In the genomic region with DNA sequence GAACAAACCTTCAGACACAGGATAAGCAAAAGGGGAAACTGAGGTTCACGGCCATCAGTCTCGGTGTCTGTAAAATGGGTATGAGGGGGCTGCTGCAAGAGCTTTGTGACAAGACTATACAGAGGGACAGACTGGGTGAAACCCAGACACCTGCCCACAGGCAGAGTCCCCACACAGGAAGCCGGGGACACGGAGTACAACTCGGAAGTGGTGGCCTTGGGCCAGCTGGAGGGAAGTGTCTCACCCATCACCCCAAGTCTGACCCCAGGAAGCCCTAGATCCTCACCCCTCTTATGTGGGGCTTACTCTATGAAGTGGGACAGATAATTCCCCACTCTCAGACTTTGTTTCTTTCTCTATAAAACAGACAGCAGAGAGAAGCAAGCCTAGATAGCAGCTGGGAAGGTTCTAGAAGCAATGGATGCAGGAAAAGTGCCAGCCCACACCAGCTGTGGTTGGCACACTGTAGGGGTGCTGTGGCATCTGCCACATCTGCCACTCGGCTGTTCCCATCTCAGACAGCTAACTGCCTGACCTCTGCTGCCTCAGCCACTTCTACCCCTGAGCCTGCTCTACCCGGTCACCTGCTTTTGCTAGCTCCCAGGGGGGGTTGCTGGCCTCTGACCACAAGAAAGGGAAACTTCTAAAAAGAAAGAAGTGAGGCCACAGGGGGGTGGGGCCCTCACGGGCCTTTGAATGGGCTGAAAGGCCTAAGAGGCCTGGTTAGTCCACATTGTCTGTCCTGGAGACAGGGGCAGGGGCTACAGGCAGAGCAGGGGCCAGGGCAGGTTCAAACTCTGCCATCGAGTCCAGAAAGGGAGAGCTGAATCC, we compare ENCODE assay signal across 8 mouse cellular contexts. TPM values are rescaled to one million over a fixed set of nuclear protein-coding genes. Genes with fewer than 3 reads are reported as not detected.
DNase-seq lines count a peak whose midpoint lies in the region; ATAC-seq lines count a peak whose summit lies in the region.

No protein-coding gene starts in this region.

- H3K4me2 ChIP-seq in kidney, embryonic 16.5 days (replicated peaks; ENCODE audit: low read depth, low read length): peak overlapping the region; percentile 67
- H3K4me2 ChIP-seq in limb, embryonic 15.5 days: peak overlapping the region; percentile 93; the same call in 1 of the 2 replicates
- H3K4me2 ChIP-seq in stomach, embryonic 15.5 days: peak overlapping the region; percentile 96

- H3K36me3 ChIP-seq in kidney, embryonic 16.5 days (ENCODE audit: insufficient read depth, low read length): no peaks in the 10 kb centered on the region
- H3K36me3 ChIP-seq in limb, embryonic 15.5 days: no peaks in the 10 kb centered on the region
- no peaks in the 10 kb centered on the region for H3K36me3 ChIP-seq in stomach, embryonic 15.5 days

- peak overlapping the region; percentile 73 for H3K4me3 ChIP-seq in kidney, embryonic 16.5 days (ENCODE audit: low read length)
- H3K4me3 ChIP-seq in limb, embryonic 15.5 days: no peak overlapping the region
- H3K4me3 ChIP-seq in stomach, embryonic 15.5 days (replicated peaks): 0 out of 2 replicates have a peak overlapping the region, but pooled peaks have one; percentile 54

- H3K4me1 ChIP-seq in kidney, embryonic 16.5 days (ENCODE audit: insufficient read depth, low read length): peaks cover 70% of the 10 kb centered on the region
- peaks cover 45% of the 10 kb centered on the region for H3K4me1 ChIP-seq in limb, embryonic 15.5 days
- peaks cover 38% of the 10 kb centered on the region for H3K4me1 ChIP-seq in stomach, embryonic 15.5 days

- no peak for DNase-seq in kidney, adult 9 months
- peak; percentile 67 for DNase-seq in embryo, embryonic 10.5 days (ENCODE audit: low spot score)
- DNase-seq in urinary bladder, postnatal 25 days (ENCODE audit: low spot score): no peak
- no peak for DNase-seq in heart, postnatal 10 days
- DNase-seq in layer of hippocampus, postnatal 36 days: no peak

- H3K9me3 ChIP-seq in kidney, embryonic 16.5 days (ENCODE audit: low read length): no peaks in the 10 kb centered on the region
- H3K9me3 ChIP-seq in limb, embryonic 15.5 days: no peaks in the 10 kb centered on the region
- H3K9me3 ChIP-seq in stomach, embryonic 15.5 days: no peaks in the 10 kb centered on the region

- H3K9ac ChIP-seq in kidney, embryonic 16.5 days (replicated peaks; ENCODE audit: low read length): peak overlapping the region; percentile 91
- no peak overlapping the region for H3K9ac ChIP-seq in limb, embryonic 15.5 days
- no peak overlapping the region for H3K9ac ChIP-seq in stomach, embryonic 15.5 days

- H3K27ac ChIP-seq in kidney, embryonic 16.5 days (ENCODE audit: low read length): peak overlapping the region; percentile 92
- no peak overlapping the region for H3K27ac ChIP-seq in limb, embryonic 15.5 days
- no peak overlapping the region for H3K27ac ChIP-seq in stomach, embryonic 15.5 days

- no peaks in the 10 kb centered on the region for H3K27me3 ChIP-seq in kidney, embryonic 16.5 days (ENCODE audit: insufficient read depth, low read length)
- H3K27me3 ChIP-seq in limb, embryonic 15.5 days: 0 out of 2 replicates have a peak, but pooled peaks cover 7% of the 10 kb centered on the region
- H3K27me3 ChIP-seq in stomach, embryonic 15.5 days (replicated peaks): no peaks in the 10 kb centered on the region

- ATAC-seq in kidney, embryonic 16.5 days (ENCODE audit: low FRiP score, low TSS enrichment): no peak
- no peak for ATAC-seq in limb, embryonic 15.5 days (ENCODE audit: insufficient number of reproducible peaks, low FRiP score, low TSS enrichment, low read depth)
- ATAC-seq in stomach, embryonic 15.5 days (ENCODE audit: insufficient read depth, low FRiP score, low read depth): no peak

- intact Hi-C loops in heart, postnatal 10 days (cut with DNase I): no loop called here

- 60% methylated on average over 9 of the region's 9 CpGs for WGBS in kidney, embryonic 16.5 days
- 66% methylated on average over 9 of the region's 9 CpGs for WGBS in limb, embryonic 15.5 days
- 62% methylated on average over 9 of the region's 9 CpGs for WGBS in stomach, embryonic 15.5 days

RNA-seq across cellular contexts. Expression of gene Emid1, which starts 1.4 kb away (rescaled TPM):
- 230 and 247 TPM in 2 replicates for polyA plus RNA-seq in kidney, embryonic 16.5 days (2015; fragmentation: Nextera tagmentation; extraction: Ambion mirVana)
- 39.1 and 41.0 TPM in 2 replicates for polyA plus RNA-seq in limb, embryonic 15.5 days (2015; fragmentation: Nextera tagmentation; extraction: Ambion mirVana)
- polyA plus RNA-seq in stomach, embryonic 15.5 days (2015; fragmentation: Nextera tagmentation; extraction: Ambion mirVana): 64.2 and 77.2 TPM in 2 replicates
- 1 to 10 TPM; 4.7 to 5.1 TPM for total RNA-seq in heart, postnatal 10 days (2021)
- total RNA-seq in layer of hippocampus, postnatal 36 days (2021): 1 to 10 TPM; 7.3 to 9.3 TPM

RNA-seq across cellular contexts. Expression of gene Ewsr1, which starts 51.6 kb away (rescaled TPM):
- 859 and 884 TPM in 2 replicates for polyA plus RNA-seq in kidney, embryonic 16.5 days (2015; fragmentation: Nextera tagmentation; extraction: Ambion mirVana)
- polyA plus RNA-seq in limb, embryonic 15.5 days (2015; fragmentation: Nextera tagmentation; extraction: Ambion mirVana): 655 and 680 TPM in 2 replicates
- polyA plus RNA-seq in stomach, embryonic 15.5 days (2015; fragmentation: Nextera tagmentation; extraction: Ambion mirVana): 605 and 630 TPM in 2 replicates
- 100 to 1,000 TPM; 167 to 175 TPM for total RNA-seq in heart, postnatal 10 days (2021)
- 100 to 1,000 TPM; 319 to 373 TPM for total RNA-seq in layer of hippocampus, postnatal 36 days (2021)

RNA-seq across cellular contexts. Expression of gene Rhbdd3, which starts 51.9 kb away (rescaled TPM):
- 35.1 and 39.0 TPM in 2 replicates for polyA plus RNA-seq in kidney, embryonic 16.5 days (2015; fragmentation: Nextera tagmentation; extraction: Ambion mirVana)
- 23.1 and 26.1 TPM in 2 replicates for polyA plus RNA-seq in limb, embryonic 15.5 days (2015; fragmentation: Nextera tagmentation; extraction: Ambion mirVana)
- polyA plus RNA-seq in stomach, embryonic 15.5 days (2015; fragmentation: Nextera tagmentation; extraction: Ambion mirVana): 27.0 and 28.4 TPM in 2 replicates
- total RNA-seq in heart, postnatal 10 days (2021): 10 to 100 TPM; 19.7 to 19.9 TPM
- total RNA-seq in layer of hippocampus, postnatal 36 days (2021): 10 to 100 TPM; 20.2 to 22.2 TPM
